Mouse (Mus musculus): ENCODE data around the gene Arhgap45. TPM values are rescaled to one million over a fixed set of nuclear protein-coding genes. Genes with fewer than 3 reads are reported as not detected.

Arhgap45 gene
- polyA plus RNA-seq, 1 experiment from 2014 or later, result 4.6 TPM

DNA sequence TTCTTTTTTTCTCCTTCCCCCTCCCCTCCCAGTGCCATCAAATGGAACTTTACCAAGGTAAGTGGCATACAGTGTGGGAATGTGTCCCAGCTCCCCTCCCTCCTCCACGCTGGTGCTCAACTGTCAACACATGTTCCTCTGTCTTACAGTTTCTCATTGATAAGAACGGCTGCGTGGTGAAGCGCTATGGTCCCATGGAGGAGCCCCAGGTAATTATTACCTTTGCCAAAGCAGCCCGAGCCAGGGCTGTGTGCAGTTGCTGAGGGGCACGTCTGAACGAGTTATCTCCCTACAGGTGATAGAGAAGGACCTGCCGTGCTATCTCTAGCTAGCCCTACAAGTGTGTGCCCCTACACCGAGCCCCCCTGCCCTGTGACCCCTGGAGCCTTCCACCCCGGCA, 39.4 kb downstream of the Arhgap45 start:
- Histone ChIP-seq H3K27me3 (ENCODE audit: control insufficient read depth, insufficient read depth, low read length) (no peaks in the 10 kb centered on the region), H3K4me2 (ENCODE audit: low read depth) (no peak overlapping the region), H3K9me3 (ENCODE audit: control insufficient read depth, low read length) (no peaks in the 10 kb centered on the region), H3K4me1 (ENCODE audit: control insufficient read depth, insufficient read depth, low read length) (peaks cover 7% of the 10 kb centered on the region), H3K9ac (ENCODE audit: low read length) (no peak overlapping the region), H3K27ac (ENCODE audit: low read depth, low read length) (no peak overlapping the region), H3K36me3 (ENCODE audit: control insufficient read depth, insufficient read depth, low read length) (peaks cover 10% of the 10 kb centered on the region), H3K4me3 (ENCODE audit: low read depth, low read length) (no peak overlapping the region)
- 91% methylated on average over 9 of the region's 10 CpGs for WGBS
- DNase-seq (ENCODE audit: low spot score), result no peak
- ATAC-seq (ENCODE audit: insufficient read depth, low FRiP score, low TSS enrichment), result no peak

GRCm38 (mm10) chr10:80056506-80056905, 40.1 kb downstream of the Arhgap45 start:
- Histone ChIP-seq H3K27ac (ENCODE audit: low read depth, low read length) (no peak overlapping the region), H3K4me1 (ENCODE audit: control insufficient read depth, insufficient read depth, low read length) (peaks cover 7% of the 10 kb centered on the region), H3K36me3 (ENCODE audit: control insufficient read depth, insufficient read depth, low read length) (peaks cover 10% of the 10 kb centered on the region), H3K9ac (ENCODE audit: low read length) (no peak overlapping the region), H3K27me3 (ENCODE audit: control insufficient read depth, insufficient read depth, low read length) (no peaks in the 10 kb centered on the region), H3K4me2 (ENCODE audit: low read depth) (no peak overlapping the region), H3K4me3 (ENCODE audit: low read depth, low read length) (no peak overlapping the region), H3K9me3 (ENCODE audit: control insufficient read depth, low read length) (no peaks in the 10 kb centered on the region)
- WGBS, result 95% methylated on average over 4 of the region's 4 CpGs
- DNase-seq (ENCODE audit: low spot score), result no peak
- no peak for ATAC-seq (ENCODE audit: insufficient read depth, low FRiP score, low TSS enrichment)

DNA sequence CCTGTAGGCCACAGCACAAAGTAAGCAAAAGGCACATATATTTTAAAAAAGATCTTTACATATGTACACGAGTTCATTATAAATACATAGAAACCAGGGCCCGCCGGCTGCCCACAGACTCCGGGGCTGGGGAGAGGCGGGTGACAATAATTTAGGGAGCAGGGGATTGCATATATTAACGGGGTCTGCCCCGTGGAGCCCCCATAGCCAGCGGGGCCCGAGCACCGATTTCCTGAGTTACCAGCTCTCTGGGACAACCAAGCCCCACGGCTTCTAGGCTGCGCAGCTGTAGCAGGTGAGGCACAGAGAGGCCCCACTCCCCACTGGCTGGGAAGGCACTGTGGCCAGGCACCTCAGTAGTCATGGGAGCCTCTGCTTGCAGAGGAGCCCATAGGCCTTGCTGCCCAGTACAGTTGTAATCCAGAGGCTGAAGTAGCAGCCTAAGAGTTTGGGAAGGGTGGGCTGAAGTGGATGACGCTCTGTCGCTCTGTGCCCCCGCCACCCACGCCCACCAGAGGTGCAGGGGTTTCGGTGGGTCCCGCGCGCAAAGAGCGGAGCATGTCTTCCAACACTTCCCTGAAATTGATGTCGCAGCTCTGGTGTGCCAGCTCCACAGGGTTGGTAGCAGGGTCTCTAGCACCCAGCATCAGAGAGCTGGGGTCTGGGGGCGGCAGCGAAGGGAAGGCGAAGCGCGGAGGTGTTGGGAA, 40.7 kb downstream of the Arhgap45 start:
- Histone ChIP-seq H3K4me3 (ENCODE audit: low read depth, low read length) (no peak overlapping the region), H3K9ac (ENCODE audit: low read length) (no peak overlapping the region), H3K4me2 (ENCODE audit: low read depth) (no peak overlapping the region), H3K27ac (ENCODE audit: low read depth, low read length) (no peak overlapping the region), H3K4me1 (ENCODE audit: control insufficient read depth, insufficient read depth, low read length) (peaks cover 7% of the 10 kb centered on the region), H3K27me3 (ENCODE audit: control insufficient read depth, insufficient read depth, low read length) (no peaks in the 10 kb centered on the region), H3K36me3 (ENCODE audit: control insufficient read depth, insufficient read depth, low read length) (peaks cover 12% of the 10 kb centered on the region), H3K9me3 (ENCODE audit: control insufficient read depth, low read length) (no peaks in the 10 kb centered on the region)
- 92% methylated on average over 27 of the region's 27 CpGs for WGBS
- no peak for ATAC-seq (ENCODE audit: insufficient read depth, low FRiP score, low TSS enrichment)
- DNase-seq (ENCODE audit: low spot score), result no peak

DNA sequence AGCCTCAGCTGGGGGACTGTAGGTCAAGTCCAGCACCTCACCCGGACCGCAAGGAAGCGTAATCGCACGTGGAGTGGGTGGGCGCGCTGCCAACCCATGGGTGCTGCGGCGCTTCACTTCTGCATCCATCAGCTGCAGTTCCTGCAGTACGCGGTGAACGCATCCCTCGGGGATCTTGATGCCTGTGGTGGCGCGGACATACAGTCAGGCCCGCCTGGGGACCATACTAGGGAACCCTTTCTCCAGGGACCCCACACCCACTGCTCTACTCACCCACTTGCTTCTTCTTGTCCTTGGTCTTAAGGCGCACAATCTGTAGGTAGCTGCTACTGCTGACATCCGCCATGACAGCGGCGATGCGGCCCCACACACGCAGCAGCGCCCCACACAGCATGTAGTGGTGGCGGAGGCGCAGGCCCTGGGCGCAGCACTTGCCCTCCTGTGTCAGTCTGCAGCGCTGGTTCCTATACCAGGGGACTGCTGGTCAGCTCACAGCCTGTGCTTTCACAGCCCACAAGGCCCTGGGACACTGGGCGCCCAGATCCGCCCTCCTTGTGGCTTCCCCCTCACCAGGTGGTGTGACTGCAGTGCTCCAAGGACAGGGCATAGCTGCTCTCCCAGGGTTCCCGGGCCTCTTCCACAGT, 41.4 kb downstream of the Arhgap45 start:
- ATAC-seq (ENCODE audit: insufficient read depth, low FRiP score, low TSS enrichment), result no peak
- peaks cover 15% of the 10 kb centered on the region for H3K36me3 ChIP-seq (ENCODE audit: control insufficient read depth, insufficient read depth, low read length)

GRCm38 (mm10) chr10:80063104-80063503, 46.7 kb downstream of the Arhgap45 start:
- 91% methylated on average over 5 of the region's 5 CpGs for WGBS
- H3K27me3 ChIP-seq (ENCODE audit: control insufficient read depth, insufficient read depth, low read length), result no peaks in the 10 kb centered on the region
- DNase-seq (ENCODE audit: low spot score) (no peak), ATAC-seq (ENCODE audit: insufficient read depth, low FRiP score, low TSS enrichment) (no peak)
- no peak overlapping the region for H3K4me2 ChIP-seq (ENCODE audit: low read depth)
- H3K4me1 ChIP-seq (ENCODE audit: control insufficient read depth, insufficient read depth, low read length), result no peaks in the 10 kb centered on the region
- H3K36me3 ChIP-seq (ENCODE audit: control insufficient read depth, insufficient read depth, low read length), result peaks cover 7% of the 10 kb centered on the region
- H3K9me3 ChIP-seq (ENCODE audit: control insufficient read depth, low read length), result no peaks in the 10 kb centered on the region
- no peak overlapping the region for H3K4me3 ChIP-seq (ENCODE audit: low read depth, low read length)
- H3K9ac ChIP-seq (ENCODE audit: low read length), result no peak overlapping the region
- no peak overlapping the region for H3K27ac ChIP-seq (ENCODE audit: low read depth, low read length)

More for the DNA sequence above, 41.4 kb downstream of the Arhgap45 start:
- no peaks in the 10 kb centered on the region for H3K27me3 ChIP-seq (ENCODE audit: control insufficient read depth, insufficient read depth, low read length)
- no peak overlapping the region for H3K9ac ChIP-seq (ENCODE audit: low read length)
- no peak overlapping the region for H3K27ac ChIP-seq (ENCODE audit: low read depth, low read length)
- H3K9me3 ChIP-seq (ENCODE audit: control insufficient read depth, low read length), result no peaks in the 10 kb centered on the region
- H3K4me3 ChIP-seq (ENCODE audit: low read depth, low read length), result no peak overlapping the region
- peaks cover 7% of the 10 kb centered on the region for H3K4me1 ChIP-seq (ENCODE audit: control insufficient read depth, insufficient read depth, low read length)
- DNase-seq (ENCODE audit: low spot score), result no peak
- no peak overlapping the region for H3K4me2 ChIP-seq (ENCODE audit: low read depth)
- 80% methylated on average over 30 of the region's 30 CpGs for WGBS

DNA sequence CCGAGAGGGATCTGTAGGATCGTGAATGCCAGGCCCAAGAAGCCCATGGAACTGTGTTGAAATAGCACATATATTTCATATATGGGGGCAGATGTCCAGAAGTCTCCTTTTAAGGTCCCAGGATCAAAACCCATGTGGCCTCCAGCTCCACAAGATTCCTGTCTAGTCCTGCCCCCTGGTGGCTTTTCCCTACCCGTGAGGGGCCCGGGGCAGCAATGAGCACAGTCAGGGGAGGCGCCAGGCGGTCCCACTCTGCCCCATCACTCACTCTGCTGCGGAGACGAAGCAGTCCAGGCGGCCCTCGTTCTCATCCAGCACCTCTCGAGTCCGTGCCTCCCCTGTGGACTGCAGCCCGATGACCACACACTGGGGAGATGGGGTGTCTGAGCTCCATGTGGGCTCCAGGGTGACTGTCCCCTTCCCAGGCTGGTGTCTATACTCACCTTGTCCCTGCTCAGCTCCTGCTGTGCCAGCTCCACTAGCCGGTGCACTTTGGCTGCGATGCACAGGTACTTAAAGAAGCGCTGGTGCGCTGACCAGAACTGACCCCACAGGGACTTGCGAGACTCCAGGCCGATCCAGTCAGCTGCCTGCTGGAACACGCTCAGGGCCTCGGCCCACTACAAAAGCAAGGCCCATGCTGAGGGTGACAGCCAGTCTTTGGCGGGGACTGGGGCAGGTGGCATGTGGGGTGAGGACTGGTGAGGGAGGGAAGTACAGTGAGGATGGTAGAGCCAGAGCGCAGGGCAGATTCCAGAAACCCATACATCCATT, 47.6 kb downstream of the Arhgap45 start:
- no peaks in the 10 kb centered on the region for H3K9me3 ChIP-seq (ENCODE audit: control insufficient read depth, low read length)
- H3K27ac ChIP-seq (ENCODE audit: low read depth, low read length), result no peak overlapping the region
- H3K9ac ChIP-seq (ENCODE audit: low read length), result no peak overlapping the region
- no peak overlapping the region for H3K4me2 ChIP-seq (ENCODE audit: low read depth)
- 81% methylated on average over 23 of the region's 23 CpGs for WGBS
- DNase-seq (ENCODE audit: low spot score), result no peak
- H3K4me3 ChIP-seq (ENCODE audit: low read depth, low read length), result no peak overlapping the region
- H3K36me3 ChIP-seq (ENCODE audit: control insufficient read depth, insufficient read depth, low read length), result peaks cover 7% of the 10 kb centered on the region
- no peak for ATAC-seq (ENCODE audit: insufficient read depth, low FRiP score, low TSS enrichment)
- H3K4me1 ChIP-seq (ENCODE audit: control insufficient read depth, insufficient read depth, low read length), result no peaks in the 10 kb centered on the region
- no peaks in the 10 kb centered on the region for H3K27me3 ChIP-seq (ENCODE audit: control insufficient read depth, insufficient read depth, low read length)

DNA sequence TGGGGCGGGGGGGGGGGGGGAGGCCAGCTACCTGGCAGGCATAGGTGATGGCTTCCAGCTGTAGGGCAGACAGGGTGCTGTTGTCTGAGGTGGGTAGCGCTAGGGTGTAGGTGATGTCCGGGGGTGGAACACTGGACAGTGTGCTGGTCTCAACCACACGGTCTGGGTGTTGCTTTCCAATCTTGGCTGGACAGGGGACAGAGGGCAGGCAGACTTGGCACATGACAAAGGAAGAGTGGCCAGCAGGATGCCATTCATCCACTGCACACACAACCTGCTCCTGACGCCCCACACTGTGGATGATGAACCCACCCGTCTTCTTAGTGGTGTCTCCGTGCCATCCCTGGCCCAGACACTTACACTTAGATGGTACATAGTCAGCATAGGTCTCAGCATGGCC, 52.8 kb downstream of the Arhgap45 start:
- H3K9ac ChIP-seq (ENCODE audit: low read length), result no peak overlapping the region
- 91% methylated on average over 6 of the region's 7 CpGs for WGBS
- no peak overlapping the region; the same call in 1 of the 2 replicates for H3K4me3 ChIP-seq (ENCODE audit: low read depth, low read length)
- H3K9me3 ChIP-seq (ENCODE audit: control insufficient read depth, low read length), result no peaks in the 10 kb centered on the region
- H3K27ac ChIP-seq (ENCODE audit: low read depth, low read length), result no peak overlapping the region
- H3K36me3 ChIP-seq (ENCODE audit: control insufficient read depth, insufficient read depth, low read length), result peaks cover 1% of the 10 kb centered on the region; the same call in 1 of the 2 replicates
- H3K4me2 ChIP-seq (ENCODE audit: low read depth), result no peak overlapping the region
- DNase-seq (ENCODE audit: low spot score) (no peak), ATAC-seq (ENCODE audit: insufficient read depth, low FRiP score, low TSS enrichment) (no peak)
- no peaks in the 10 kb centered on the region for H3K27me3 ChIP-seq (ENCODE audit: control insufficient read depth, insufficient read depth, low read length)
- H3K4me1 ChIP-seq (ENCODE audit: control insufficient read depth, insufficient read depth, low read length), result no peaks in the 10 kb centered on the region

DNA sequence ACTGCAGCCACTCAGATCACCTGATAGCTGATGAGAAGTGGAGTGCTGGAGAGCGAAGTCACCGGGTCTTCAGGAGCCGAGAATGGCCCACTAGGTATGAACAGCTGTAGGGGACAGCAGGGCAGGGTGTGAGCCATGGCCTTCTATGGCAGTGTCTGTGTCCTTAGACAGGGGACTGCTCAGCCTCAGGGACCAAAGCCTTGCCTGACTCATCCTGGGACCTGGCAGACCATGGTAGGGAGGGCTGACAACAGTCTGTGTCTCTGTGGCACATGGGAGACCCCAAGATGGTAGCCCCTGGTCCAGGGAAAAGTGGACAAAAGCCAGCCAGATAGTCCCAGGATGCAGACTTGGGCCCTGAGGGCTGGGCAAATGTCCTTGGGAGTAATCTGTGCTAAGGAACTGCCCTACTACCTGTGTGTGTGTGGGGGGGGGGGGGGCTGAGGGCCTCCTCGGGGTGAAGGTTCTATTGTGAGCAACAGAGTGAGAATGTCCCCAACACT, 53.5 kb downstream of the Arhgap45 start:
- no peak overlapping the region for H3K4me3 ChIP-seq (ENCODE audit: low read depth, low read length)
- H3K9ac ChIP-seq (ENCODE audit: low read length), result no peak overlapping the region
- ATAC-seq (ENCODE audit: insufficient read depth, low FRiP score, low TSS enrichment) (no peak), DNase-seq (ENCODE audit: low spot score) (no peak)
- no peak overlapping the region for H3K4me2 ChIP-seq (ENCODE audit: low read depth)
- no peaks in the 10 kb centered on the region for H3K9me3 ChIP-seq (ENCODE audit: control insufficient read depth, low read length)
- no peaks in the 10 kb centered on the region for H3K4me1 ChIP-seq (ENCODE audit: control insufficient read depth, insufficient read depth, low read length)
- H3K27me3 ChIP-seq (ENCODE audit: control insufficient read depth, insufficient read depth, low read length), result no peaks in the 10 kb centered on the region
- no peaks in the 10 kb centered on the region for H3K36me3 ChIP-seq (ENCODE audit: control insufficient read depth, insufficient read depth, low read length)
- H3K27ac ChIP-seq (ENCODE audit: low read depth, low read length), result no peak overlapping the region
- whole genome bisulfite sequencing, result 94% methylated on average over 4 of the region's 4 CpGs
